Mouse (Mus musculus): ENCODE results near the gene Eloa.

- TF ChIP-seq CTCF (IDR thresholded peaks at IDR 0.05; ENCODE audit: control insufficient read depth, insufficient read depth, insufficient replicate concordance, low read depth, low read length) (no peak), POLR2A (IDR thresholded peaks at IDR 0.05; ENCODE audit: control insufficient read depth, low read depth, low read length) (no peak)
Observed at GRCm38 (mm10) chr4:136027416-136028131, 6.0 kb upstream of the Eloa start.
